Mouse (Mus musculus) heart, adult 2 months (tissue): Measurements from ENCODE around the gene Gdap2. TPM values are rescaled to one million over a fixed set of nuclear protein-coding genes. Genes with fewer than 3 reads are reported as not detected.

Experiments used
- DNase-seq, 2 experiments: peaks; one replicate each; pipeline ENCODE4 v3.0.0; 2021
- H3K27ac ChIP-seq: fragments of 200-600 bp; 2 replicates; pipeline ENCODE4 v1.8.1; 2022
- H3K27me3 ChIP-seq: fragments of 200-500 bp; 2 replicates; pipeline ENCODE4 v1.6.1; 2012; ENCODE audit warnings: mild to moderate bottlenecking, low read length, inconsistent platforms, mixed read lengths; ENCODE audit not compliant: control insufficient read depth, insufficient read depth
- H3K36me3 ChIP-seq: fragments of 200-500 bp; 2 replicates; pipeline ENCODE4 v1.6.1; 2012; ENCODE audit warnings: low read length, inconsistent platforms; ENCODE audit not compliant: control insufficient read depth, insufficient read depth
- H3K4me1 ChIP-seq: fragments of 200-500 bp; 2 replicates; pipeline ENCODE4 v1.6.1; 2011; ENCODE audit warnings: low read length; ENCODE audit not compliant: control insufficient read depth, insufficient read depth
- H3K4me3 ChIP-seq: fragments of 200-600 bp; 2 replicates; pipeline ENCODE4 v1.8.1; 2022
- H3K79me2 ChIP-seq: fragments of 200-500 bp; replicated peaks from 2 replicates; pipeline ENCODE4 v1.6.1; 2012; ENCODE audit warnings: mild to moderate bottlenecking, inconsistent platforms, low read length, moderate library complexity, mixed read lengths; ENCODE audit not compliant: control insufficient read depth, insufficient read depth
- H3K9ac ChIP-seq: fragments of 200-500 bp; 2 replicates; pipeline ENCODE4 v1.6.1; 2012; ENCODE audit warnings: low read depth, mild to moderate bottlenecking, control low read depth, inconsistent platforms, low read length, mixed read lengths
- CTCF ChIP-seq: fragments of 200-600 bp; IDR thresholded peaks from 2 replicates; pipeline ENCODE4 v1.8.1; 2022; ENCODE audit warnings: antibody characterized with exemption, mild to moderate bottlenecking, moderate library complexity
- EP300 ChIP-seq: fragments of 200-500 bp; IDR thresholded peaks from 2 replicates; pipeline ENCODE4 v1.6.1; 2011; ENCODE audit warnings: low read depth, low read length, control low read depth; ENCODE audit not compliant: insufficient read depth
- POLR2A ChIP-seq: fragments of 200-500 bp; IDR thresholded peaks from 2 replicates; pipeline ENCODE4 v1.6.1; 2011; ENCODE audit warnings: mild to moderate bottlenecking, low read depth, low read length, control low read depth; ENCODE audit not compliant: insufficient read depth
- WGBS: fragments of 180-500 bp; shearing (Covaris S2); methylation state at CpG from one replicate; pipeline ENCODE4 v1.1.7; 2018; 5-methylcytosine and 5-hydroxymethylcytosine counted together
- intact Hi-C: fragments of 180-260 bp; cut with DNase I; formaldehyde crosslinking; loops from one replicate; pipeline ENCODE4 v1.15.1; 2025
- polyA plus RNA-seq: library from polyadenylated mRNA; depleted of rRNA; stranded (reverse); fragments of >200 nt; gene quantifications from 2 replicates; pipeline ENCODE4 v1.2.3, GENCODE M21; 2012
- total RNA-seq, 2 experiments: library from RNA; stranded (reverse); gene quantifications; 2 replicates each; pipeline ENCODE4 v1.2.3; 2021

Gdap2 gene
- total and polyA plus RNA-seq, 3 experiments: 8.5 to 9.8 (median 9.1) TPM

DNA sequence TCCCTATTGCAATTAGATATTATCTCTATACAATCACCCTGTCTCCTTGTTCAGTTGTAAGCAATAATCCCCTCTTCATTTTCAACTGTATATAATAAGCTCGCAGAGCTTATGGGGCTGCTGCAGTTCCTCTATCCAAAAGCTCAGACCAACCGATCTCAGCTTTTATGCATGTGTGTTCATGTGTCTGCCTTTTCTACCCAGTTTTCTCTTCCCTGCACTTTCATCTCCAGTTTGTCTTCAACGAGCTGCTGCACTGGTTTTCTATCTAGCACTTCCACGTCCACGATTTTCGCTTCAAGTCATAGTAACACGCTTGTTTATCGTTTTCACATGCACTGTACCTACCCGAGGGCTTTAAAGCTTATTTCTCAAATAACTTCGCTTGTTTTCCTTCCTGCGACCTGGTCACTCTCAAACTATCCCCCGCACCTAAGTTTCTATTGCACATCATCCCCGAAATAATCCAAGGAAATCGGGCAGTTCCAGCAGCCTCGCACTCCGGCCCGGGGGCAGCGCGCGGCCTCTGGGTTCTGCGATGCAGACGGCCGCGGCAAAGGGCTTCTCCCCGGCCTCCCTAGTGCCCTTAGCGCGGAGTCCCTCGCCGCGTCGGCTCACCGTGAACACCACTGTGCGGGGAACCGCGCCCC lies 391 bp upstream of the Gdap2 start:
- Histone ChIP-seq H3K4me3 (peak overlapping the region; percentile 81), H3K9ac (peak overlapping the region; percentile 69), H3K4me1 (peaks cover 4% of the 10 kb centered on the region), H3K36me3 (peaks cover 5% of the 10 kb centered on the region), H3K27ac (peak overlapping the region; percentile 91), H3K27me3 (no peaks in the 10 kb centered on the region), H3K79me2 (no peaks in the 10 kb centered on the region)
- 1% methylated on average over 35 of the region's 35 CpGs for WGBS
- TF ChIP-seq CTCF: no peak
- no peak for TF ChIP-seq POLR2A
- TF ChIP-seq EP300: no peak
- intact Hi-C loops: loop anchor here (5.0 to 10.0 kb wide), 2 partner anchors 526 to 763 kb away; partner anchors contain the start of genes Man1a2 and Trim45
- DNase-seq: no peak

- TF ChIP-seq EP300 (no peak), CTCF (no peak), POLR2A (no peak)
- intact Hi-C loops: loop anchor here (5.0 to 10.0 kb wide), 2 partner anchors 524 to 761 kb away; partner anchors contain the start of genes Man1a2 and Trim45
- Histone ChIP-seq H3K4me1 (peaks cover 4% of the 10 kb centered on the region), H3K27ac (no peak overlapping the region), H3K4me3 (no peak overlapping the region), H3K36me3 (peaks cover 5% of the 10 kb centered on the region), H3K79me2 (no peaks in the 10 kb centered on the region), H3K9ac (no peak overlapping the region), H3K27me3 (no peaks in the 10 kb centered on the region)
- DNase-seq: no peak
- WGBS: 64% methylated on average over 2 of the region's 2 CpGs
Observed at GRCm38 (mm10) chr3:100163556-100163955, 1.4 kb downstream of the Gdap2 start.

GRCm38 (mm10) chr3:100164991-100165390 lies 2.8 kb downstream of the Gdap2 start:
- H3K9ac ChIP-seq: no peak overlapping the region
- no peak overlapping the region for H3K4me3 ChIP-seq
- peaks cover 3% of the 10 kb centered on the region; the same call in 1 of the 2 replicates for H3K36me3 ChIP-seq
- no peak overlapping the region for H3K27ac ChIP-seq
- H3K27me3 ChIP-seq: no peaks in the 10 kb centered on the region
- intact Hi-C loops: loop anchor here (5.0 to 10.0 kb wide), 2 partner anchors 522 to 760 kb away; partner anchors contain the start of genes Man1a2 and Trim45
- H3K4me1 ChIP-seq: peaks cover 4% of the 10 kb centered on the region
- TF ChIP-seq EP300: no peak
- no peak for TF ChIP-seq CTCF
- TF ChIP-seq POLR2A: no peak
- no peaks in the 10 kb centered on the region for H3K79me2 ChIP-seq
- DNase-seq: no peak

- H3K27ac ChIP-seq: no peak overlapping the region
- H3K79me2 ChIP-seq: no peaks in the 10 kb centered on the region
- no peaks in the 10 kb centered on the region; the same call in none of the 2 replicates for H3K36me3 ChIP-seq
- no peak for DNase-seq
- H3K9ac ChIP-seq: no peak overlapping the region
- TF ChIP-seq POLR2A (no peak), EP300 (no peak), CTCF (no peak)
- no peaks in the 10 kb centered on the region for H3K27me3 ChIP-seq
- no peak overlapping the region for H3K4me3 ChIP-seq
- 86% methylated on average over 2 of the region's 2 CpGs for WGBS
- intact Hi-C loops: no loop called here
- H3K4me1 ChIP-seq: no peaks in the 10 kb centered on the region
Observed at GRCm38 (mm10) chr3:100176031-100176430, 13.8 kb downstream of the Gdap2 start.

DNA sequence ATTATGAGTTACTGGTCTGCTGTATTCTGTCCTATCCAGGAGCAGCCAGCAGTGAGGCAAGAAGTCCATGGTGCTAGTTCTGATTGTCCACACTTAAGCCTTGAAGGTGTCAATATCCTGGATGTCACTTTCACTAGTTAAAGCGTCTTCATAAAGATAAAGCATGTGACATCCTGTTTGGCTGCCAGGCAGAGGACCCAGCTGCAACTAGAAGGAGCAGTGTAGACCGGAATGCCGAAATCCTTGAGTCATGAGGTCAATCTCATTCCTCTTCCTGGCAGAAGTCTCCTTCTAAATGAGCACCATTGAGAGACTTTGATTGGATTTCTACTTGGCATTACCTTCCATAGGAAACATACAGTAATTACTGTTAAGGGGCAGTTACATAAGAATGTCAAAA lies 18.3 kb downstream of the Gdap2 start:
- no peak for TF ChIP-seq CTCF
- TF ChIP-seq EP300: no peak
- no peak for TF ChIP-seq POLR2A
- no peak overlapping the region for H3K9ac ChIP-seq
- H3K36me3 ChIP-seq: peaks cover 2% of the 10 kb centered on the region; the same call in 1 of the 2 replicates
- H3K4me1 ChIP-seq: no peaks in the 10 kb centered on the region
- H3K4me3 ChIP-seq: no peak overlapping the region
- no peaks in the 10 kb centered on the region for H3K79me2 ChIP-seq
- intact Hi-C loops: no loop called here
- H3K27ac ChIP-seq: no peak overlapping the region
- 28% methylated on average over 3 of the region's 3 CpGs for WGBS
- H3K27me3 ChIP-seq: no peaks in the 10 kb centered on the region
- DNase-seq: no peak

DNA sequence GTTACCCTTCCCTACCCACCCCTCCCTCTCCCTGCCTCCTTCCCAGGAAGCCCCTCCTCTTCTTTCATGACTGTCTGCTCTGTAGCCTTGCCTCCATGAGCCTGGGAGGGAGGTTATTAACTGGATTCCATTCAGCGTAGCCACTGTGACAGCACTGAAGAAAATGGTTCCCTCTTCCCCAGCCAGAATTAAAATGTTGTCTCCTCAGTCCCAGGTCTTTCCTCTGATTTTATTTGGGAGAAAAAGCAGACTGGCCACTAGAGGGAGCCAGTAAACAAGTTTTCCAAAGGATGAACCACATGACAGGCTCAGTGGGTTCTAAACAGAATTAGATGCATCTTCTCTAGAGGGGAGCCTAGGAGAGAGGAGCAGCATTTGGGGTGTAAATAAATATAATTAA lies 27.3 kb downstream of the Gdap2 start:
- no peaks in the 10 kb centered on the region for H3K79me2 ChIP-seq
- intact Hi-C loops: loop anchor here (5.0 kb wide), 1 partner anchor 378 kb away; no protein-coding TSS in a partner anchor
- H3K4me3 ChIP-seq: no peak overlapping the region
- TF ChIP-seq CTCF (peak; percentile 82), POLR2A (no peak)
- H3K9ac ChIP-seq: no peak overlapping the region
- peak in 1 of 2 experiments; percentile 18 for DNase-seq
- H3K36me3 ChIP-seq: peaks cover 4% of the 10 kb centered on the region; the same call in 1 of the 2 replicates
- no peaks in the 10 kb centered on the region for H3K4me1 ChIP-seq
- no peak overlapping the region for H3K27ac ChIP-seq
- WGBS: 36% methylated on average over 1 of the region's 1 CpGs
- H3K27me3 ChIP-seq: no peaks in the 10 kb centered on the region
